26 mouse cellular contexts compared by ENCODE assay signal in genomic region chr1:187311122-187311521, GRCm38 (mm10).
"Had no signal": no experiment of that assay in that cellular context is flagged by ENCODE, and none has a peak within 500 bp of the region (broad histone marks: within the 10 kb centered on the region; RNA-seq: fewer than 3 reads in every experiment).

No protein-coding gene starts in this region.

- H3K9me3 ChIP-seq: embryonic facial prominence, embryonic 10.5 days; embryonic facial prominence, embryonic 12.5 days; embryonic facial prominence, embryonic 13.5 days; embryonic facial prominence, embryonic 15.5 days; forebrain, embryonic 10.5 days; forebrain, embryonic 12.5 days; forebrain, embryonic 13.5 days; forebrain, embryonic 15.5 days; heart, embryonic 10.5 days had no signal

- H3K36me3 ChIP-seq: forebrain, embryonic 12.5 days; forebrain, embryonic 15.5 days; heart, embryonic 10.5 days had no signal

- H3K27me3 ChIP-seq: embryonic facial prominence, embryonic 12.5 days; embryonic facial prominence, embryonic 13.5 days; embryonic facial prominence, embryonic 15.5 days; forebrain, embryonic 12.5 days; forebrain, embryonic 13.5 days; forebrain, embryonic 15.5 days had no signal

- H3K4me1 ChIP-seq: embryonic facial prominence, embryonic 15.5 days; forebrain, embryonic 12.5 days; forebrain, embryonic 13.5 days; forebrain, embryonic 15.5 days had no signal

- H3K27ac ChIP-seq: embryonic facial prominence, embryonic 10.5 days; embryonic facial prominence, embryonic 12.5 days; embryonic facial prominence, embryonic 13.5 days; embryonic facial prominence, embryonic 15.5 days; forebrain, embryonic 10.5 days; forebrain, embryonic 12.5 days; forebrain, embryonic 13.5 days; forebrain, embryonic 15.5 days; gastrocnemius, adult 2 months; heart, adult 2 months; heart, embryonic 10.5 days had no signal

- H3K4me2 ChIP-seq: embryonic facial prominence, embryonic 12.5 days; embryonic facial prominence, embryonic 13.5 days; embryonic facial prominence, embryonic 15.5 days; forebrain, embryonic 12.5 days; forebrain, embryonic 13.5 days; forebrain, embryonic 15.5 days had no signal

- H3K9ac ChIP-seq: embryonic facial prominence, embryonic 12.5 days; embryonic facial prominence, embryonic 13.5 days; embryonic facial prominence, embryonic 15.5 days; forebrain, embryonic 12.5 days; forebrain, embryonic 13.5 days; forebrain, embryonic 15.5 days; forebrain, postnatal 0 days had no signal

- DNase-seq: cerebellum, postnatal 10 days; cerebellum, postnatal 14 days; cerebellum, postnatal 25 days; cerebellum, postnatal 36 days; embryo, embryonic 11 days; forebrain, postnatal 0 days; gastrocnemius, adult 2 months; gastrocnemius, postnatal 10 days; gastrocnemius, postnatal 14 days; gastrocnemius, postnatal 25 days; gastrocnemius, postnatal 36 days; heart, adult 11 months; heart, adult 18-20 months; heart, adult 2 months had no signal

- H3K4me3 ChIP-seq: embryonic facial prominence, embryonic 10.5 days; embryonic facial prominence, embryonic 12.5 days; embryonic facial prominence, embryonic 13.5 days; embryonic facial prominence, embryonic 15.5 days; erythroblast, embryonic 14.5 days; forebrain, embryonic 10.5 days; forebrain, embryonic 12.5 days; forebrain, embryonic 13.5 days; forebrain, embryonic 15.5 days; gastrocnemius, adult 2 months; heart, adult 2 months; heart, embryonic 10.5 days had no signal

- ATAC-seq: forebrain, embryonic 13.5 days; forebrain, embryonic 14.5 days; forebrain, embryonic 15.5 days; forebrain, embryonic 16.5 days; forebrain, postnatal 0 days had no signal
